Mouse (Mus musculus): ENCODE measurements at regions not wholly inside any gene's neighbourhood (a gene's known extent, or its start where the extent isn't known, plus 50 kb on each side); places are given as distances from the start of the nearest gene placed in this dataset.
A peak's percentile ranks its signal among the peaks of the same experiment; 100 is the strongest.

GRCm38 (mm10) chr5:119273203-119273602 is 397.3 kb upstream of the Tbx3 start:
- no peak for ATAC-seq (replicated peaks; ENCODE audit: poor library complexity, severe bottlenecking)

- no peak for ATAC-seq (replicated peaks; ENCODE audit: poor library complexity, severe bottlenecking)
Observed at GRCm38 (mm10) chr5:119273615-119274014, 396.9 kb upstream of the Tbx3 start.

GRCm38 (mm10) chr5:119274817-119275494 is 395.5 kb upstream of the Tbx3 start:
- ATAC-seq (replicated peaks; ENCODE audit: poor library complexity, severe bottlenecking), result no peak

GRCm38 (mm10) chr5:119280146-119280545 is 390.3 kb upstream of the Tbx3 start:
- no peak for ATAC-seq (replicated peaks; ENCODE audit: poor library complexity, severe bottlenecking)

GRCm38 (mm10) chr5:119289808-119290207 is 380.7 kb upstream of the Tbx3 start:
- ATAC-seq (replicated peaks; ENCODE audit: poor library complexity, severe bottlenecking), result no peak

- ATAC-seq (replicated peaks; ENCODE audit: poor library complexity, severe bottlenecking), result no peak
Observed at GRCm38 (mm10) chr5:119292323-119292722, 378.1 kb upstream of the Tbx3 start.

GRCm38 (mm10) chr5:119292889-119293288 is 377.6 kb upstream of the Tbx3 start:
- ATAC-seq (replicated peaks; ENCODE audit: poor library complexity, severe bottlenecking), result no peak

GRCm38 (mm10) chr5:119299311-119299710 is 371.2 kb upstream of the Tbx3 start:
- ATAC-seq (replicated peaks; ENCODE audit: poor library complexity, severe bottlenecking), result no peak

- no peak for ATAC-seq (replicated peaks; ENCODE audit: poor library complexity, severe bottlenecking)
Observed at GRCm38 (mm10) chr5:119300106-119300505, 370.4 kb upstream of the Tbx3 start.

- ATAC-seq (replicated peaks; ENCODE audit: poor library complexity, severe bottlenecking), result no peak
Observed at GRCm38 (mm10) chr5:119301539-119301938, 368.9 kb upstream of the Tbx3 start.

- no peak for ATAC-seq (replicated peaks; ENCODE audit: poor library complexity, severe bottlenecking)
Observed at GRCm38 (mm10) chr5:119304721-119305120, 365.7 kb upstream of the Tbx3 start.

GRCm38 (mm10) chr5:119307768-119308167 is 362.7 kb upstream of the Tbx3 start:
- ATAC-seq (replicated peaks; ENCODE audit: poor library complexity, severe bottlenecking), result no peak

GRCm38 (mm10) chr5:119310178-119310930 is 360.1 kb upstream of the Tbx3 start:
- no peak for ATAC-seq (replicated peaks; ENCODE audit: poor library complexity, severe bottlenecking)

- ATAC-seq (replicated peaks; ENCODE audit: poor library complexity, severe bottlenecking), result peak; percentile 48
Observed at GRCm38 (mm10) chr5:119312808-119313207, 357.7 kb upstream of the Tbx3 start.

GRCm38 (mm10) chr5:119315149-119315548 is 355.3 kb upstream of the Tbx3 start:
- no peak for ATAC-seq (replicated peaks; ENCODE audit: poor library complexity, severe bottlenecking)

GRCm38 (mm10) chr5:119317617-119318016 is 352.9 kb upstream of the Tbx3 start:
- no peak for ATAC-seq (replicated peaks; ENCODE audit: poor library complexity, severe bottlenecking)

- peak; percentile 97 for ATAC-seq (replicated peaks; ENCODE audit: poor library complexity, severe bottlenecking)
Observed at GRCm38 (mm10) chr5:119321368-119322144, 348.9 kb upstream of the Tbx3 start.

GRCm38 (mm10) chr5:119322411-119322810 is 348.1 kb upstream of the Tbx3 start:
- no peak for ATAC-seq (replicated peaks; ENCODE audit: poor library complexity, severe bottlenecking)

GRCm38 (mm10) chr5:119325681-119326255 is 344.7 kb upstream of the Tbx3 start:
- no peak for ATAC-seq (replicated peaks; ENCODE audit: poor library complexity, severe bottlenecking)

GRCm38 (mm10) chr5:119326895-119327294 is 343.6 kb upstream of the Tbx3 start:
- ATAC-seq (replicated peaks; ENCODE audit: poor library complexity, severe bottlenecking), result no peak

- no peak for ATAC-seq (replicated peaks; ENCODE audit: poor library complexity, severe bottlenecking)
Observed at GRCm38 (mm10) chr5:119328971-119329370, 341.5 kb upstream of the Tbx3 start.
